Mouse (Mus musculus) cerebellum, adult 9-11 months (tissue): ENCODE data around the gene Ston1.

ENCODE experiments used
- DNase-seq: peaks from one replicate; pipeline ENCODE4 v3.0.0; 2022

Ston1 gene

DNA sequence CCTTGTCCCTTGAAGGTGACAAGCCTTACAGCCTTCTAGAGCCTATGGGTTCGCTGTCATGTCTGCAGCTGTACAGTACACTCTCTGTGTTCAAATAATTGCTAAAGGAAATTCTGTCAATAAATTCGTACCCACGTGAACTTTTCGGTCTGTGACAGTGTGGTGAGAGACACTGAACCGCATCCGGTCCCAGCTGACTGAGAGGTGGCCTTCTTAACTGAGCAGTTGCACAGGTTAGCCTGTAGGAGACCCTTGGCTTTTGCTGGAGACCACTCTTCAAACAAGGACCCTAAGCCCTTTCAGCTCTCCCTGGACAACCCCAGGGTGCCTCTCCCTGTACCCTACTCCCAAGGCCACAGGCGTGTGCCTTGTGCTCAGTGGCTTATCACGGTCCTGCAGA is 9.3 kb upstream of the Ston1 start:
- no peak for DNase-seq

DNA sequence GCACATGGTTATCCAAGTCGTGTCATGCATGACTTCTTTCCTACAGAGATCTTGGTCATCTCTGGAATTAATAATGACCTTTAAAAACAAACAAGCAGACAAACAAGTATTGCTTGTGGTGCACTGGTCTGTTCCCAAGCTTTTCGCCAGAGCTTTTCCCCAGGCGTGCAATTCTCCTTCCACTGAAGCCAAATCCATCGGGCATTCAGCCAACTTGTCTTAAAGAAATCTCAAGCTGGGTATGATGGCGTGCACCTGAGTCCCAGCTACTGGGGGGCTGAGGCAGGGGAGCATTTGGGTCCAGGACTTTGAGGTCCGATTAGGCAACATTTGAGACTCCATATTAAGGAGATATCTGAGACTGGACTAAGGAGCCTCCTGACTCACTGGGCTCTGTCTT is 7.2 kb upstream of the Ston1 start:
- no peak for DNase-seq

GRCm38 (mm10) chr17:88595071-88595470 is 2.4 kb upstream of the Ston1 start:
- no peak for DNase-seq

GRCm38 (mm10) chr17:88596068-88596467 is 1.4 kb upstream of the Ston1 start:
- no peak for DNase-seq

- no peak for DNase-seq
These were observed 801 bp upstream of the Ston1 start for GRCm38 (mm10) chr17:88596544-88597221.

- DNase-seq = peak; percentile 7
These were observed 554 bp downstream of the Ston1 start for GRCm38 (mm10) chr17:88598056-88598420.

GRCm38 (mm10) chr17:88598570-88599368 is 1.3 kb downstream of the Ston1 start:
- DNase-seq = no peak

DNA sequence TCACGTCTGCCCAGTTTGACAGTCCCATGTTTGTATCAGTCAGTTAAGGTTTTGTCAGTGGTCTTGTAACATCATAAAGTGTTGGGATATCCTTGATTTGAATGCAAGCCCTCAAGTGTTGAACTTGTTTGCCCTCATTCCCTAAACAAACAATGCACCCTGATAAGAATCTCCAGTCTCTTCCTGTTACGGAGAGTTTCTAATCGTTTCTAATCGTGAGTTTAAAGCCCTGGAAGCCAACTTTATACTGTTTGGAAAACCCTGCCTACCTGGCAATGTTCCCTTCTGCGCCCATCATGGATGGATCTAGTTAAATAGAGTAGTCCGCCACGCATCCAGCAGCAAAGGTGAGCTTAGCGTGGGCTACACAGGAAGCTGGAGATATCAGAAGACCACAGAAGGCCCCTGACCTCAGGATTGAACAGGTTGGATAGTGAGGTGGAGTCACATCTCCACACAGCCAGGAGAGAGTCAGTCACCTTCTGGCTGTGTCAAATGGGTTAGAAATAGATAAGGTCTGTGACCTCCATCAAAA is 3.1 kb downstream of the Ston1 start:
- DNase-seq = no peak

- no peak for DNase-seq
These were observed 6.5 kb downstream of the Ston1 start for GRCm38 (mm10) chr17:88603943-88604342.

GRCm38 (mm10) chr17:88606056-88606455 is 8.6 kb downstream of the Ston1 start:
- no peak for DNase-seq

DNA sequence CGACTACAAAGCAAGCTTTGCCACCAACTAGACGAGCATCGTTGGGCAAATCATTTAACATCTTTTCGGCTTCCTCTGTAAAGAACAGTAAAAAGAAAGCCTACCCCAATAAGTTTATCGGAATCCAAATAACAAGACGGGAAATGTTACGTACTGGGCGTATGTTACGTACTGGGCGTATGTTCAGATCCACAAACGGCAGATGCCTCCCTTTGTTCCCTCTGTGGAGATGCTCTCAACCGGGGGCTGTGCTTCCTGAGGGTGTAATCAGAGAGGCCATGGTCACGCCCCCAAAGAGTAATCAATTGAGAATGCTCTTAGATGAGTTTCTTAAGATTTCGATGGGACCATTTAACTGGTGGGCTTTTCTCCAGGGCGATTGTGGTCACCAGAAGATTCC is 11.9 kb downstream of the Ston1 start:
- DNase-seq = no peak

GRCm38 (mm10) chr17:88611057-88611456 is 13.6 kb downstream of the Ston1 start:
- DNase-seq = no peak

DNA sequence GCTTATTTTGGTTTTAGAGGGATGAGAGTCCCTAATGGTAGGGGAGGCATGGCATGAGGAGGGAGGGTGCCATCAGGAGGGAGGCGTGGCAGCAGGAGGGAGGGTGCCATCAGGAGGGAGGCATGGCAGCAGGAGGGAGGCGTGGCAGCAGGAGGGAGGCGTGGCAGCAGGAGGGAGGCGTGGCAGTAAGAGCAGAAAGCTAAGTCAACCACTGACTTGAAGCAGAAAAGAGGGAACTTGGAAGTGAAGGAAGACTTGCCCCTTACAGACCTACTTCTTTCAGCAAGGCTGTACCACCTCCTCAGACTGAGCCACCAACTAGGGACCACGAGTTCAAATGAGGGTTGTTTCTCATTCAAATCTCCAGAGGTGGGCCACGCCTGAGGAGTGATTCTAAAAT is 15.7 kb downstream of the Ston1 start:
- DNase-seq = no peak

DNA sequence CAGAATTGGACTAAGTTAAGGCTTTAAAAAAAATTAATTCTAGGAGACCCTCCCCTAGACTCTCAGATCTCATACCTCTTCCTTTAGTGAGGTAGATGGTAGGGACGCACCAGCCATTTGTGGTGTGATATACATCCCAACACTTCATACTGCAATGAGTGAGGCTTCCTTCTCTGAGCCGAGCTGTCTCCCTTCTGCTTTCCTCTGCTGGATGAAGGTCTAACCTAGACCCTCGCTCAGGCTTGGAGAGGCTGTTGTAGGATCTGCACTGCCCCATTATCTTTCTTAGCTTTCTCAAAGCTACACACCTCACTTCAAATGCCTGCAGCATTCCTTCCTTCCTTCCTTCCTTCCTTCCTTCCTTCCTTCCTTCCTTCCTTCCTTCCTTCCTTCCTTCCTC is 16.2 kb downstream of the Ston1 start:
- no peak for DNase-seq

GRCm38 (mm10) chr17:88614234-88614633 is 16.8 kb downstream of the Ston1 start:
- DNase-seq = no peak

GRCm38 (mm10) chr17:88614733-88615132 is 17.2 kb downstream of the Ston1 start:
- DNase-seq = no peak

- no peak for DNase-seq
These were observed 18.1 kb downstream of the Ston1 start for GRCm38 (mm10) chr17:88615492-88616155.

GRCm38 (mm10) chr17:88620935-88621334 is 23.5 kb downstream of the Ston1 start:
- no peak for DNase-seq

DNA sequence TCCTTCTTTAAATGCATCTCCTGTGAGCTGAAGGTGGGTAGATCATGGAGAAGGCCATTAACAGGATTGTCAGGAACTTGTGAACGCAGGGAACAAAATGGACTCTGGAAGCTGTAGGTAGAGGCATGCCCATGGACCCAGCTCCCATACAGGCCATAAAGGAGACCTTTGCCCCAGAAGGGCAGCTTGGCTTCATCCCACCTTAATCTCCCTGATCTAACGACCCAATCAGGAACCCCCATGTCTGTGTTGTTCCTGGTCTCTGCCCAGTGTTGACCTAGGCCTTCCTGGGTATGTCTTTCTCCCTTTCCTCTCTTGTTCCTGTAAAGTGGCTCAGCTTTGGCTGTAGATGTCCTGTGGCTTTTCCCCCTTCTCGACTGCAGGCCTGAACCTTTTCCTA is 23.9 kb downstream of the Ston1 start:
- DNase-seq = no peak

GRCm38 (mm10) chr17:88622711-88623110 is 25.2 kb downstream of the Ston1 start:
- no peak for DNase-seq

- DNase-seq = no peak
These were observed 26.9 kb downstream of the Ston1 start for GRCm38 (mm10) chr17:88624386-88624785.

- no peak for DNase-seq
These were observed 27.9 kb downstream of the Ston1 start for GRCm38 (mm10) chr17:88625350-88625749.

DNA sequence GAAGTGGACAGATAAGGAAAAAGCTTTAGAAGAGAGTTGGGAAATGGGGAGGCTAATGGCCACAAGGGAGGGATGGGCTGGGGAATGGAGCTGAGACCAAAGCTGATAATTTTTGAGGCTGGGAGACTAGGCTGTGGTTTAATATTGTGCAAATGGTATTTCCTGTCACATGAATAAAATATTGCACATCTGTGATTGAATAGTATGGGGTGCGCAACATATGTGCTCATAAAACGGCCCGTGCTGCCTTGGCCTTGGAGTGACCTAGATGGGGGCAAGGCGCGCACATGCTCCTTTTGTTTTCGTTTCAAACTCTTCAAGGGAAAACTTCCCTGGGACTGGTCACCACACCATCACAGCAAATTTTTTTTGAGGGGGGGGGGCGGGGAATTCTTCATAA is 28.4 kb downstream of the Ston1 start:
- DNase-seq = no peak

DNA sequence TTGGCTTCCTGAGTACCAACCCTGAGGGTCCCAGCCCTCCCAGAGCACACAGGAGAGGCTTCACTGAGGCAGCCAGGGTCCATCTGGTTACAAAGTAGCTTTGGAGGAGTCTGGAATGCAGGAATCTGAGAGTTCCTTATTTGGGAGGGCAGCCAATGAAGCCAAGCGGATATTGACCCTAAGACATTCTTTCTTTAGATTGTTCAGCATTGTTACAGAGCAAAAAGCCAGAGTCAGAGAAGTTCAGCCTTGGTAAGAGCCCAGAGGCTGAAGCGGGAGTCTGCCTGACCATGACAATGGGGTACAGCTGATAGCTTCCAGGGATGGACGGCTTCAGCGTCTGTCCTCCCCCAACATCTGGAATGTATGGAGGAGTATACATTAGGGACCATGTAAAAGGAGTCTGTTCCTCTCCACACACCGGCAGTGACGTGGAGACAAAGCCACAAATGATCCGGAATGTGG is 28.9 kb downstream of the Ston1 start:
- DNase-seq = no peak
